Mouse (Mus musculus): ENCODE results near the gene Hoxa5.

Gene Hoxa5

GRCm38 (mm10) chr6:52225612-52226568 is 21.5 kb upstream of the Hoxa5 start:
- no peak for DNase-seq

- no peak for DNase-seq
These were observed 20.7 kb upstream of the Hoxa5 start for GRCm38 (mm10) chr6:52224895-52225611.

GRCm38 (mm10) chr6:52223939-52224760 is 19.8 kb upstream of the Hoxa5 start:
- DNase-seq, result no peak

- no peak for DNase-seq
These were observed 18.3 kb upstream of the Hoxa5 start for GRCm38 (mm10) chr6:52222729-52223128.

GRCm38 (mm10) chr6:52221993-52222685 is 17.8 kb upstream of the Hoxa5 start:
- DNase-seq, result no peak

- peak; percentile 81 for DNase-seq
These were observed 17.1 kb upstream of the Hoxa5 start, which contains the start of gene Hoxa7 for GRCm38 (mm10) chr6:52221337-52221992. Gene Hoxa7 (minus strand): TSS chr6:52221854.

- DNase-seq, result no peak
These were observed 16.5 kb upstream of the Hoxa5 start for GRCm38 (mm10) chr6:52220865-52221310.

- DNase-seq, result no peak
These were observed 15.8 kb upstream of the Hoxa5 start for GRCm38 (mm10) chr6:52220003-52220864.

- DNase-seq, result no peak
These were observed 15.0 kb upstream of the Hoxa5 start for GRCm38 (mm10) chr6:52219234-52219942.

- DNase-seq, result no peak
These were observed 14.3 kb upstream of the Hoxa5 start for GRCm38 (mm10) chr6:52218643-52219215.

- no peak for DNase-seq
These were observed 13.7 kb upstream of the Hoxa5 start for GRCm38 (mm10) chr6:52217895-52218642.

GRCm38 (mm10) chr6:52217459-52217768 is 13.0 kb upstream of the Hoxa5 start:
- peak; percentile 74 for DNase-seq

GRCm38 (mm10) chr6:52216691-52217458 is 12.5 kb upstream of the Hoxa5 start:
- no peak for DNase-seq

- DNase-seq, result no peak
These were observed 11.6 kb upstream of the Hoxa5 start for GRCm38 (mm10) chr6:52215771-52216535.

GRCm38 (mm10) chr6:52215070-52215469 is 10.7 kb upstream of the Hoxa5 start:
- no peak for DNase-seq

- no peak for DNase-seq
These were observed 9.9 kb upstream of the Hoxa5 start for GRCm38 (mm10) chr6:52214271-52214670.

Data from thymus, postnatal 14 days (tissue).